Mouse (Mus musculus) kidney, embryonic 15.5 days (tissue): ENCODE measurements at regions not wholly inside any gene's neighbourhood (a gene's known extent, or its start where the extent isn't known, plus 50 kb on each side); places are given as distances from the start of the nearest gene placed in this dataset.

Experiments
- ATAC-seq: fragments of 200-750 bp; cut with Nextera tagmentation; replicated peaks from 2 replicates; pipeline ENCODE4 v1.8.0; 2017; ENCODE audit warnings: moderate TSS enrichment; ENCODE audit not compliant: low FRiP score
- H3K27ac ChIP-seq: fragments of 300-500 bp; sonication (generic); 2 replicates; pipeline ENCODE4 v1.5.1; 2015; ENCODE audit warnings: mild to moderate bottlenecking, inconsistent platforms
- H3K27me3 ChIP-seq: fragments of 300-500 bp; sonication (generic); 2 replicates; pipeline ENCODE4 v1.6.1; 2015; ENCODE audit warnings: inconsistent platforms
- H3K36me3 ChIP-seq: fragments of 300-500 bp; sonication (generic); 2 replicates; pipeline ENCODE4 v1.6.1; 2015; ENCODE audit warnings: inconsistent platforms
- H3K4me1 ChIP-seq: fragments of 300-500 bp; sonication (generic); 2 replicates; pipeline ENCODE4 v1.6.1; 2015; ENCODE audit warnings: inconsistent platforms
- H3K4me2 ChIP-seq: fragments of 300-500 bp; sonication (generic); 2 replicates; pipeline ENCODE4 v1.6.1; 2015; ENCODE audit warnings: moderate library complexity, mild to moderate bottlenecking, inconsistent platforms
- H3K4me3 ChIP-seq: fragments of 300-500 bp; sonication (generic); replicated peaks from 2 replicates; pipeline ENCODE4 v1.5.1; 2015; ENCODE audit warnings: mild to moderate bottlenecking, inconsistent platforms
- H3K9ac ChIP-seq: fragments of 300-500 bp; sonication (generic); 2 replicates; pipeline ENCODE4 v1.6.1; 2015; ENCODE audit warnings: mild to moderate bottlenecking, inconsistent platforms
- H3K9me3 ChIP-seq: fragments of 300-500 bp; sonication (generic); replicated peaks from 2 replicates; pipeline ENCODE4 v1.6.1; 2016; ENCODE audit warnings: inconsistent platforms
- WGBS: fragments of 180-500 bp; shearing (Covaris S2); methylation state at CpG from one replicate; pipeline ENCODE4 v1.1.7; 2015; ENCODE audit warnings: mixed read lengths; 5-methylcytosine and 5-hydroxymethylcytosine counted together

DNA sequence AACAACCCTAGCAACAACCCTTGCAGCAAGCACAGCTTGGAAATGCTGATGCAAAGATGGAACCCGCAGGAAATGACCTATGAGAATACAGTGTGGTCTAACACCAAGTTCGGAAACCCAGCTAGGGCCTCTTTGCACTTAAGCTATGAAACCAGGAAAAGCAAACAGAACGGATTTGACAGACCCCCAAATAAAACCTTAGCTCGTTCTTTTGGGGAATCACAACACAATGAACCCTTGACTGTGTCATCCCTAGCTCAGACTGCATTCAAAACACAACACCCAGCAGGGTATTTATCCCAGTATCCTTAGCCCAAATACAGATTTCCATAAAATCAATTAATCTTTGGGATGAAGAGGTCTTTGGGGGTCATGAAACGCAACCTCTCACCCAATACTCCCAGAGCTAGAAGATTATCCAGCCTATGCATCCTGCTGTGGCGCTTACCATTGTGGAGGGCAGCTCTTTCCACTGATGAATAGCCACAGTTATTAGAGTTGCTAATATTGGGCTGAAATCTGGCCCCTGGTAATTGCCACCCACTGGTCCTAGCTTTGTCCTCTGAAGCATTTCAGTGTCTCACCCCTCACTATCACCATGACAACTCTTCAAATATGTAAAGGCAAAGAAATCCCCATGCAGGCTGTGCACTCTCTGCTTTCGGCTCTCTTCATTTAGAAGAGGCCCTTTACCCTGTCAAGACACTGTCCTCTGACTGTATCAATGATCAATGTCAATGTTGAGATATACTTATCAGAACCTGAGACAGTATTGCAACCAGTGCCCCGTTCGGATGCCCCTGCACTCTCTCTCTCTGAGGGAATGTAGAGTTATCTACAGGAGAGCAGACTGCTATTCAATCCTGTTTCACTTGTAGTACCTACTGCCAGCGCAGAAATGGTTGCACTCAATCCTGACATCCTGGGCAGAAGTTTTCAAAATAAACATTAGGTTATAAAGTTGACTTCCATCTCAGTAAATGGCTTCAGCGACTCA lies 277.7 kb downstream of the Ube2cbp start:
- Histone ChIP-seq H3K9me3 (no peaks in the 10 kb centered on the region), H3K9ac (no peak overlapping the region), H3K4me1 (no peaks in the 10 kb centered on the region), H3K27me3 (no peaks in the 10 kb centered on the region), H3K4me2 (no peak overlapping the region), H3K4me3 (no peak overlapping the region), H3K27ac (no peak overlapping the region), H3K36me3 (no peaks in the 10 kb centered on the region)
- 81% methylated on average over 11 of the region's 11 CpGs for WGBS
- no peak for ATAC-seq

DNA sequence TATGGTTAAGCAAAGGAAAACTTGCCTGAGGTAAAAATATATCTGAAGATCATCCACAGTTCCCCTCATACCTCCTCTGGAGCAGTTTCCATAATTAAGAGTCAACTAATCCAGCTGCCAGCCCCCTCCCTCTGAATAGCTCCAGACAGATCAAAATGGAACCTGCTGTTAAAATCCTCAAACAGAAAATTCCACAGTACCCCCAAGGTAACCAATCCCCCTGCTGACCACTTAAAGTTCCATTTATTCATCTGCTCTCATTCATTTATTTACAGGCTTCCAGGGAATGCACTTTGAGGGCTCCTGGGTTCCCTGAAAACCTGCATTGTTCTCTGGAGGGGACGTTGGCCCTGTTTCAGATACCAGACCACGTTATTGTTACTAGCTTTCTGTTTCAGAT lies 275.9 kb downstream of the Ube2cbp start:
- Histone ChIP-seq H3K4me1 (no peaks in the 10 kb centered on the region), H3K36me3 (no peaks in the 10 kb centered on the region), H3K27me3 (no peaks in the 10 kb centered on the region), H3K27ac (no peak overlapping the region), H3K9me3 (no peaks in the 10 kb centered on the region), H3K4me3 (no peak overlapping the region), H3K9ac (no peak overlapping the region), H3K4me2 (no peak overlapping the region)
- ATAC-seq = no peak
- WGBS = 46% methylated on average over 2 of the region's 2 CpGs

DNA sequence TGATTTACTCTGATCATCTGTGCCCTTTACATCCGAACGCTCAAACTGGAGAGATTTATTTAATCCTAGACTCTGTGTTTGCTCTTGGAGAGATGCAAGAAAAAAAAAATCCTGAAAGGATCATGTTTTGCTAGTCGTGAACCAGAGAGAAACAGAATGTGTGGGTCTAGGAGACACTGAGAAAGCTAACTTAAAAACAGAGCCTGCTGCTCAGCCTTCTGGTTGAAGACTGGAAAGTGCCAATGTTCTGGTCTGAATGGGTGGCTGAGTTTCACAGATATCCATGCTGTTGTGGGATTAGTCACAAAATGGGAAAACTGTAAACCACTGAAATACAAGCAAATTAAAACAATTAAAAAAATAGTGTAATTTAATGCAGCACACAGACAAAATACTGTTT lies 259.7 kb downstream of the Ube2cbp start:
- no peaks in the 10 kb centered on the region for H3K4me1 ChIP-seq
- H3K4me3 ChIP-seq = no peak overlapping the region
- 29% methylated on average over 3 of the region's 3 CpGs for WGBS
- no peak overlapping the region for H3K27ac ChIP-seq
- H3K9ac ChIP-seq = no peak overlapping the region
- no peaks in the 10 kb centered on the region for H3K36me3 ChIP-seq
- no peak for ATAC-seq
- no peaks in the 10 kb centered on the region for H3K27me3 ChIP-seq
- H3K9me3 ChIP-seq = no peaks in the 10 kb centered on the region
- H3K4me2 ChIP-seq = no peak overlapping the region

DNA sequence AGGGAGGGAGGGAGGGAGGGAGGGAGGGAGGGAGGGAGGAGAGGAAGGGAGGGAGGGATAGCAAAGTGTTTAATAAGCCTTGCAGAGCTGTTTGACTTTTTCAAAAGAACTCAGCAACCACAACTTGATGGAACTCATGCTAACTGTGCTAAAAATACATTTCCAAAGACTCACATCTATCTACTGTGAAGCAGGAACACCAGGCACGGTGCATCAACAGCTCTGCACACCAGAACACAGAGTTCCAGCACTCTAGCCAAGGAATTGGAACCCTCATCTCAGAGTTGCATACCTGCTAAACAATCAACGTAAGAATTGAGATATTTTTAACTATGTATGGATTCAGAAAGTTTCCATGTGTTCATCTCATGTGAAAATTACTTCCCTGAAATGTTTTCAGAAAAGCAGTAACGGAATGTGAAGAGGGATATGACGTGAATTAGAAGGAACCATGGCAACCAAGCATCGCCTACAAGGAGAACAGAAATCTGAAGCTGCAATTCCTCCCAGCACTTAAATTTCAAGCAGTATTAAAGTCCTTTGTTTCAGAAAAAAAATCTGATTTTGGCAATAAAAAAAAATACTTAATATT lies 256.3 kb downstream of the Ube2cbp start:
- Histone ChIP-seq H3K4me1 (no peaks in the 10 kb centered on the region), H3K27ac (no peak overlapping the region), H3K4me3 (no peak overlapping the region), H3K4me2 (no peak overlapping the region), H3K9me3 (no peaks in the 10 kb centered on the region), H3K36me3 (no peaks in the 10 kb centered on the region), H3K27me3 (no peaks in the 10 kb centered on the region), H3K9ac (no peak overlapping the region)
- WGBS = 86% methylated on average over 5 of the region's 5 CpGs
- no peak for ATAC-seq

DNA sequence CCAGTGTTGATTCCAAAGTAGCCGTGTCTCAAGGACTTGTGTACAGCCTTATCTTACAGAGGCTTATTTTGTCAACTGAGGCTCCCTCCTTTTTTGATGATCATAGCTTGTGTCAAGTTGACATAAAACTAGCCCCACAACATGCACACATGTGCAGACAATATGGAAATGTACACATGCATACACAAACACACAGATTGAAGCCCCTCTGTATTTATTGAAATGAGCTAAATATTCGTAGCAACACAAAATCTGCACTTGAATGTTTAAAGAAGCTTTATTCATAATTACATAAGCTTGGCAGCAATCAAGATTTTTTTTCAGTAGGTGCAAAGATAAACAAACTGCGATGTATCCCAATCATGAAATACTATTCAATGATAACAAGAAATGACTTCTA lies 253.5 kb downstream of the Ube2cbp start:
- 0 out of 2 replicates have a peak, but pooled peaks cover 3% of the 10 kb centered on the region for H3K9me3 ChIP-seq
- no peaks in the 10 kb centered on the region for H3K4me1 ChIP-seq
- no peak for ATAC-seq
- no peak overlapping the region for H3K9ac ChIP-seq
- no peak overlapping the region for H3K4me3 ChIP-seq
- no peak overlapping the region for H3K27ac ChIP-seq
- no peaks in the 10 kb centered on the region for H3K27me3 ChIP-seq
- no peaks in the 10 kb centered on the region for H3K36me3 ChIP-seq
- WGBS = 91% methylated on average over 3 of the region's 3 CpGs
- H3K4me2 ChIP-seq = no peak overlapping the region

DNA sequence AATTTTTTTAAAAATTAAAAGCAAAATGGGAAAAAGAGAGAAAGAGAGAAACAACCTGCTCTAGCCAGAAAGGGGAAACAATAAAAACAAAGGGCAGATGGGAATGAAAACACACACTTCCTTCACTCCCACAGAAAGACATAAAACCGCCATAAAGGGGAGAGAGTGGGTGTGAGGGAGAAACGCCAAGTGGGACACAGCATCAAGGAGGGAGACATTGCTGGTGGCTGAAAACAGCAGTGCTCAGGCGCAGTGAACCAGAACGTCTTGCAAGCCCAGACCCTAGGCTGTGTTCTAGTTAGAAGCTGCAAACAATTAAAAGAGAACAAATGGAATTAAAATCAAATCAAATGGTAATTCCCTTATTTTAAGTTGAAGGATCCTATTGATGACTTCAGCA lies 245.1 kb downstream of the Ube2cbp start:
- peak; percentile 91 for ATAC-seq
- H3K27ac ChIP-seq = no peak overlapping the region
- 26% methylated on average over 4 of the region's 4 CpGs for WGBS

DNA sequence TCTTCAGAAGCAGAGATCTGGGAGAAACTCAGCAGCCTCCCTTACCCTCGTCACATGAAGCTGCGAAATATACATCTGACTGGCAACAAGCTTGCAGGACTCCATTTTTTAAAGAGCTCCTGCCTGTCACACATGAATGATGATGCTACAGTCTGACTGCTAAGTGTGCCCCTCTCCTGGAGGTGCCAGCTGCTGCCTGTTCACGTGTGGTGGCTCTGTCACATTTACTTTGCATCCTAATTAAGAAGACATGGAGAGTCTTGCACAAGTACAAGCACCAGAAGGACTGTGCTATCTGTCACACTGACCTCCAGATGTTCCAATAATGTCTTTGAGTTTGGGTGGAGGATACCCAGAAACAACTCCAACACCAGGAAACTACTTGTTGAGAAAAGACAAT lies 240.2 kb downstream of the Ube2cbp start:
- Histone ChIP-seq H3K27ac (no peak overlapping the region), H3K4me3 (no peak overlapping the region), H3K4me1 (0 out of 2 replicates have a peak, but pooled peaks cover 5% of the 10 kb centered on the region), H3K27me3 (no peaks in the 10 kb centered on the region), H3K9ac (no peak overlapping the region), H3K4me2 (no peak overlapping the region), H3K36me3 (no peaks in the 10 kb centered on the region), H3K9me3 (no peaks in the 10 kb centered on the region)
- no peak for ATAC-seq
- 39% methylated on average over 3 of the region's 3 CpGs for WGBS

More for the DNA sequence above, 245.1 kb downstream of the Ube2cbp start:
- H3K9me3 ChIP-seq = 0 out of 2 replicates have a peak, but pooled peaks cover 4% of the 10 kb centered on the region
- H3K36me3 ChIP-seq = no peaks in the 10 kb centered on the region
- no peak overlapping the region for H3K9ac ChIP-seq
- H3K4me2 ChIP-seq = no peak overlapping the region
- 0 out of 2 replicates have a peak, but pooled peaks cover 5% of the 10 kb centered on the region for H3K4me1 ChIP-seq
- H3K4me3 ChIP-seq = no peak overlapping the region
- no peaks in the 10 kb centered on the region for H3K27me3 ChIP-seq

DNA sequence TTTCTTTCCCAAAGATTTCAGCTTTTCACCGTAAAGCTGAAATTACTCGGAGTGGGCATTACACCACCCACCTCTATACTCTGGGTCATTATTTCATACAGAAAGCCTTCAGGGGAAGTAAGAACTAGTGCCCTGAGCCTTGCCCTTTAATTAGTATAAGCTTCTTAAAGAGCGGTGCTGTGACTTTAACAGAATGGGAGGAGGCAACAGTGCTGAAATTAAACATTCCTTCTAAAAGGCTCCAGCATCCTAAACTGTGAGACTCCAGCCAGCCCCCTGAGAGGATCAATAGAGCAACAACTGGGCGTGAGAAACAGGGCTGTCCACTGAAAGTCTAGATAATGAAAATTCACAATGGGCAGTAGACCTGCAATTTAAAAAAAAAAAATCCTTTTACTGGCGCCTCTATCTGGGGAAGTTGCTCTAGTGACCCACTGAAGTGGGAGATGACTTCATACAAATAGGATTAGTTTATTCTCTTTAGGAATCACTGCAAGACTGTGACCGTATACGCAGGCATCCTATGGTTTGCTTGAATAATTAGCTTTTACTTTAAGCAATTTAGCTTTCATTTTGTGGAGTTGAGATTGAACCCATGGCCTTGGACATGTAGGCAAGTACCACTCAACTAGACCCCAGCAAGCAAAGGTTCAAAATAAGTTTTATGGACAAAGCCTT lies 233.9 kb downstream of the Ube2cbp start:
- Histone ChIP-seq H3K36me3 (no peaks in the 10 kb centered on the region), H3K27me3 (no peaks in the 10 kb centered on the region), H3K9ac (no peak overlapping the region), H3K4me3 (no peak overlapping the region), H3K27ac (no peak overlapping the region), H3K4me1 (no peaks in the 10 kb centered on the region), H3K4me2 (no peak overlapping the region), H3K9me3 (no peaks in the 10 kb centered on the region)
- no peak for ATAC-seq
- WGBS = 68% methylated on average over 7 of the region's 7 CpGs

DNA sequence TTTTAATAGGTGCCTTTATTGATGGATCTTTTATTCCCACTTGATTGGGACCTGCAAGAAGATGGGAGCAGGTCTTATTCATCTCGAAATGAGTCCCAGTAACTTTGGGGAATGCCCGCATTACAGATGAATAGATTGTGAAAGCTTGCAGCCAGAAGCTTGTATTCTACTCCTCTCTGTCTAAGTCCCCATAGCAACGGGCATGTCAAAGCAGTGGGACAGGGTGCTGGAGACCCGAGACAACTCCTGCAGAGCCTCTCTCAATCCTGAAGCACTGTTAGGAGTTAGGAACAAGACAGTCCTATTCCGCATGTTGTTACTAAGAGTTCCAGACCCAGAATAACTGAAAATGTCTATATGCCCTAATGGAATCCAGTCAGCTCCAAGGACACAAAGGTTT lies 233.1 kb downstream of the Ube2cbp start:
- Histone ChIP-seq H3K4me3 (no peak overlapping the region), H3K36me3 (no peaks in the 10 kb centered on the region), H3K9me3 (no peaks in the 10 kb centered on the region), H3K9ac (no peak overlapping the region), H3K27me3 (no peaks in the 10 kb centered on the region), H3K4me2 (no peak overlapping the region), H3K4me1 (no peaks in the 10 kb centered on the region), H3K27ac (no peak overlapping the region)
- no peak for ATAC-seq
- 81% methylated on average over 5 of the region's 5 CpGs for WGBS

DNA sequence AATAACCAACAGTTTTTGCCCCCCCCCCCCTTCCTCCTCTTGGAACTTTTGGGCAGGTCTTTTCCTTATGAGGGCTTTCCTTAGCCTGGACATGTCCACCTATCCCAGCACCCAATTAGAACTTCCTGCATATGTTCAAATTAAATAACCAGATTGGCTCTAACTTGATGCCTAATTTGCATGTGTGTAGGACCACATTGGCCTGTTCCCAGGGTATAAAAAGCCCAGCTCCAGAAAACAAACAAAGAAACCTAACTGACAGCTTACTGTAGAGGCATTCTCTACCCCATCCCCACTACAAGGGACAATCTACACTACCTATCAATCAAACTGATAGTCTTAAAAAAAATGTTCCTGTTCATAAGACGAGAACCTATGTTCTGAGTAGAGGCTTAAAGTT lies 232.6 kb downstream of the Ube2cbp start:
- ATAC-seq = no peak
- WGBS = 88% methylated on average over 1 of the region's 1 CpGs

DNA sequence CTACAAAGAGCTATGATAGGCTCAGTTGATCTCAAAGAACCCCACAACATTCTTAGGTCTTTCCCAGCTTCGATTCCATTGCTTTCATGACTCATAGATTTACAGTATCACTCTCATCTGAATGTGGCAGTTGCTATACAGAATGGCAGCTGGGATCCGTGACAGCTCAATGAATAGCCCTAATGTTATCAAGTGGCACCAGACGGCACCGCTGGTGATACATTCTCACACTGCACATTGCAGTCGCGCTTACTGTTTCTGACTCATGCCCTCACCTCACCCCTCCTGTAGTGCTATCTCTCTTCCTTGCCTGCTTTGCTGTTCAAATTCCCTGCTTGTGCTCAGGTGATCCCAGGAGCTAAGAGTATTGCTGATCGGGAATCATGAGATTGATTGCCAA lies 231.0 kb downstream of the Ube2cbp start:
- H3K9me3 ChIP-seq = no peaks in the 10 kb centered on the region
- no peak overlapping the region for H3K9ac ChIP-seq
- no peaks in the 10 kb centered on the region for H3K4me1 ChIP-seq
- ATAC-seq = no peak
- H3K36me3 ChIP-seq = no peaks in the 10 kb centered on the region
- H3K27me3 ChIP-seq = no peaks in the 10 kb centered on the region
- H3K4me2 ChIP-seq = no peak overlapping the region
- H3K4me3 ChIP-seq = no peak overlapping the region
- H3K27ac ChIP-seq = no peak overlapping the region
- 80% methylated on average over 7 of the region's 7 CpGs for WGBS

More for the DNA sequence above, 232.6 kb downstream of the Ube2cbp start:
- Histone ChIP-seq H3K9ac (no peak overlapping the region), H3K4me1 (no peaks in the 10 kb centered on the region), H3K27me3 (no peaks in the 10 kb centered on the region), H3K4me3 (no peak overlapping the region), H3K36me3 (no peaks in the 10 kb centered on the region), H3K4me2 (no peak overlapping the region), H3K9me3 (no peaks in the 10 kb centered on the region), H3K27ac (no peak overlapping the region)

DNA sequence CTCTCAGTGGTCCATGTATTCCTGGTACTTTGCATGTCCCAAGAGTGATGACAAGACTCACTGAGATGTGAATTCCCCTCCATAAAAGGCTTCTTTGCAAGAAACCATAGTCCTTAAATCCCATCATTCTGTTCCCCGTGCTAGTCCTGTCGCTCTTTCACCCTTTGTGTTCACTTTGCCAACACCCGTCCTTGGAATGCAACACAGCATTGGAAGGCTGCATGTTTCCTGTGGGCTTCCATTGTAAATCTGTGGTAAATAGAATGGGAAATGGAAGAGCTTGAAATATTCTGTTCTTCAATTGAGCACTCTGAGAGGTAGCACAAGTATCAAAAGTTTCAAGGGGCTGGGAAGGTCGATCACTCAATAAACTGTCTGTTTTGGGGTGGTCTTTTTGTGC lies 226.1 kb downstream of the Ube2cbp start:
- Histone ChIP-seq H3K9ac (no peak overlapping the region), H3K36me3 (no peaks in the 10 kb centered on the region), H3K27me3 (no peaks in the 10 kb centered on the region), H3K9me3 (no peaks in the 10 kb centered on the region), H3K4me3 (no peak overlapping the region), H3K4me2 (no peak overlapping the region), H3K27ac (no peak overlapping the region), H3K4me1 (0 out of 2 replicates have a peak, but pooled peaks cover 3% of the 10 kb centered on the region)
- no peak for ATAC-seq
- WGBS = 84% methylated on average over 4 of the region's 4 CpGs
